Comparison of ENCODE assay signal across 8 mouse cellular contexts in genomic region chr16:78575852-78576477, GRCm38 (mm10). TPM values are rescaled to one million over a fixed set of nuclear protein-coding genes. Genes with fewer than 3 reads are reported as not detected.
DNase-seq lines count a peak whose midpoint lies in the region; ATAC-seq lines count a peak whose summit lies in the region.

No protein-coding gene starts in this region.

- peaks cover 30% of the 10 kb centered on the region for H3K4me1 ChIP-seq in forebrain, embryonic 12.5 days
- H3K4me1 ChIP-seq in intestine, embryonic 15.5 days (replicated peaks) = peaks cover 6% of the 10 kb centered on the region; the same call in 1 of the 2 replicates

- under 1% methylated on average over 41 of the region's 41 CpGs for WGBS in forebrain, embryonic 12.5 days
- under 1% methylated on average over 41 of the region's 41 CpGs for WGBS in intestine, embryonic 15.5 days

- peak; percentile 80 for DNase-seq in adrenal gland, postnatal 10 days
- DNase-seq in adrenal gland, adult (ENCODE audit: inconsistent age in 2 of 2, low spot score in 1 of 2) = no peak
- DNase-seq in right cerebral cortex, adult 18-20 months = peak; percentile 40
- DNase-seq in right cerebral cortex, postnatal 14 days = no peak
- peak; percentile 82 for DNase-seq in lung, postnatal 10 days
- peak; percentile 62 for DNase-seq in right cerebral cortex, postnatal 4 days

- no peaks in the 10 kb centered on the region for H3K9me3 ChIP-seq in forebrain, embryonic 12.5 days
- H3K9me3 ChIP-seq in intestine, embryonic 15.5 days = no peaks in the 10 kb centered on the region

- no peaks in the 10 kb centered on the region for H3K27me3 ChIP-seq in forebrain, embryonic 12.5 days
- H3K27me3 ChIP-seq in intestine, embryonic 15.5 days (replicated peaks) = no peaks in the 10 kb centered on the region

- peak overlapping the region; percentile 86 for H3K27ac ChIP-seq in forebrain, embryonic 12.5 days
- H3K27ac ChIP-seq in intestine, embryonic 15.5 days = peak overlapping the region; percentile 85

- H3K4me3 ChIP-seq in forebrain, embryonic 12.5 days (replicated peaks) = peak overlapping the region; percentile 76
- H3K4me3 ChIP-seq in intestine, embryonic 15.5 days (replicated peaks) = peak overlapping the region; percentile 69

- H3K4me2 ChIP-seq in forebrain, embryonic 12.5 days = peak overlapping the region; percentile 64
- H3K4me2 ChIP-seq in intestine, embryonic 15.5 days (replicated peaks) = peak overlapping the region; percentile 78

- H3K36me3 ChIP-seq in forebrain, embryonic 12.5 days (replicated peaks) = peaks cover 6% of the 10 kb centered on the region; the same call in 1 of the 2 replicates
- no peaks in the 10 kb centered on the region for H3K36me3 ChIP-seq in intestine, embryonic 15.5 days

- H3K9ac ChIP-seq in forebrain, embryonic 12.5 days = peak overlapping the region; percentile 69
- peak overlapping the region; percentile 68 for H3K9ac ChIP-seq in intestine, embryonic 15.5 days

- ATAC-seq in forebrain, embryonic 12.5 days (ENCODE audit: low FRiP score) = peak; percentile 75
- ATAC-seq in intestine, embryonic 15.5 days = peak; percentile 80

RNA-seq across cellular contexts. Expression of gene D16Ertd472e, which starts 0.5 kb away (rescaled TPM):
- total RNA-seq in adrenal gland, postnatal 10 days (2021) = 10 to 100 TPM; 15.3 to 25.3 TPM
- polyA plus RNA-seq in forebrain, embryonic 12.5 days (2016; fragmentation: Nextera tagmentation; extraction: Ambion mirVana) = 16.4 and 17.7 TPM in 2 replicates
- 7.9 and 8.3 TPM in 2 replicates for polyA plus RNA-seq in intestine, embryonic 15.5 days (2015; fragmentation: Nextera tagmentation; extraction: Ambion mirVana)

Comparison
In these comparisons a context has a peak if more than half of its experiments do, and no peak if none do; other contexts are left out.
1. DNase-seq: peak in adrenal gland, postnatal 10 days (single experiment), right cerebral cortex, adult 18-20 months (single experiment), lung, postnatal 10 days (single experiment) and right cerebral cortex, postnatal 4 days (single experiment); none in adrenal gland, adult (0 of 2) and right cerebral cortex, postnatal 14 days (single experiment).